Comparison of ENCODE assay signal across 7 mouse cellular contexts in genomic region chrX:57392367-57393246, GRCm38 (mm10). TPM values are rescaled to one million over a fixed set of nuclear protein-coding genes. Genes with fewer than 3 reads are reported as not detected.
DNase-seq lines count a peak whose midpoint lies in the region; ATAC-seq lines count a peak whose summit lies in the region.

Gene Rbmx, minus strand, starts transcription at chrX:57393036.

- H3K4me1 ChIP-seq in embryonic facial prominence, embryonic 11.5 days (ENCODE audit: control insufficient read depth, insufficient read depth, low read length): no peaks in the 10 kb centered on the region
- H3K4me1 ChIP-seq in limb, embryonic 10.5 days: no peaks in the 10 kb centered on the region
- 0 out of 2 replicates have a peak, but pooled peaks cover 6% of the 10 kb centered on the region for H3K4me1 ChIP-seq in midbrain, embryonic 13.5 days (replicated peaks)

- H3K27me3 ChIP-seq in embryonic facial prominence, embryonic 11.5 days (ENCODE audit: control insufficient read depth, insufficient read depth, low read length): no peaks in the 10 kb centered on the region
- H3K27me3 ChIP-seq in limb, embryonic 10.5 days (ENCODE audit: low read depth, poor library complexity, severe bottlenecking): no peaks in the 10 kb centered on the region; the same call in 1 of the 2 replicates
- H3K27me3 ChIP-seq in midbrain, embryonic 13.5 days: no peaks in the 10 kb centered on the region

- ATAC-seq in embryonic facial prominence, embryonic 11.5 days (replicated peaks; ENCODE audit: insufficient number of reproducible peaks, low FRiP score, low TSS enrichment, low read depth): peak; percentile 91
- peak; percentile 93 for ATAC-seq in granulocyte monocyte progenitor cell, adult 5-6 weeks (replicated peaks; ENCODE audit: poor library complexity, severe bottlenecking)
- ATAC-seq in midbrain, embryonic 13.5 days: peak; percentile 96

- peak within 1 kb of the TSS; percentile 80 for H3K9ac ChIP-seq in embryonic facial prominence, embryonic 11.5 days (replicated peaks; ENCODE audit: low read length)
- H3K9ac ChIP-seq in midbrain, embryonic 13.5 days (replicated peaks): peak within 1 kb of the TSS; percentile 83

- H3K9me3 ChIP-seq in embryonic facial prominence, embryonic 11.5 days (replicated peaks; ENCODE audit: control insufficient read depth, low read length): no peaks in the 10 kb centered on the region
- H3K9me3 ChIP-seq in limb, embryonic 10.5 days (replicated peaks): no peaks in the 10 kb centered on the region
- H3K9me3 ChIP-seq in midbrain, embryonic 13.5 days: no peaks in the 10 kb centered on the region

- H3K36me3 ChIP-seq in embryonic facial prominence, embryonic 11.5 days (replicated peaks; ENCODE audit: control insufficient read depth, insufficient read depth, low read depth, low read length): no peaks in the 10 kb centered on the region
- H3K36me3 ChIP-seq in limb, embryonic 10.5 days: peaks cover 27% of the 10 kb centered on the region
- H3K36me3 ChIP-seq in midbrain, embryonic 13.5 days: peaks cover 19% of the 10 kb centered on the region

- peak; percentile 88 for DNase-seq in adrenal gland, postnatal 14 days
- DNase-seq in embryonic facial prominence, embryonic 11.5 days (ENCODE audit: low spot score): peak; percentile 92
- peak; percentile 89 for DNase-seq in kidney, adult 11 months
- peak; percentile 75 for DNase-seq in limb, embryonic 10.5 days (ENCODE audit: low spot score)
- peak; percentile 62 for DNase-seq in spleen, adult 12 weeks (ENCODE audit: low spot score)

- H3K27ac ChIP-seq in embryonic facial prominence, embryonic 11.5 days (replicated peaks; ENCODE audit: low read depth, low read length): peak within 1 kb of the TSS; percentile 79
- peak within 1 kb of the TSS; percentile 92 for H3K27ac ChIP-seq in limb, embryonic 10.5 days
- H3K27ac ChIP-seq in midbrain, embryonic 13.5 days: peak within 1 kb of the TSS; percentile 93

- H3K4me3 ChIP-seq in embryonic facial prominence, embryonic 11.5 days (ENCODE audit: low read depth, low read length): peak within 1 kb of the TSS; percentile 52
- peak within 1 kb of the TSS; percentile 63 for H3K4me3 ChIP-seq in limb, embryonic 10.5 days
- H3K4me3 ChIP-seq in midbrain, embryonic 13.5 days (replicated peaks): peak within 1 kb of the TSS; percentile 58

- 22% methylated on average over 50 of the region's 50 CpGs for WGBS in embryonic facial prominence, embryonic 11.5 days
- WGBS in limb, embryonic 10.5 days: 11% methylated on average over 50 of the region's 50 CpGs
- 19% methylated on average over 50 of the region's 50 CpGs for WGBS in midbrain, embryonic 13.5 days

- no peak within 1 kb of the TSS; the same call in 1 of the 2 replicates for H3K4me2 ChIP-seq in embryonic facial prominence, embryonic 11.5 days (ENCODE audit: low read depth, low read length)
- peak within 1 kb of the TSS; percentile 55 for H3K4me2 ChIP-seq in midbrain, embryonic 13.5 days (replicated peaks)

RNA-seq across cellular contexts. Expression of gene Rbmx, which starts in this region (rescaled TPM):
- 35.5 and 44.4 TPM in 2 replicates for total RNA-seq in adrenal gland, postnatal 14 days (2021)
- polyA plus RNA-seq in embryonic facial prominence, embryonic 11.5 days (2014; fragmentation: Nextera tagmentation; extraction: Ambion mirVana): 208 and 237 TPM in 2 replicates
- total RNA-seq in granulocyte monocyte progenitor cell, adult 5-6 weeks (2014; fragmentation: Nextera tagmentation): 81.2 and 92.6 TPM in 2 replicates
- total RNA-seq in granulocyte monocyte progenitor cell, adult 5-6 weeks (2017): 74.0 and 74.1 TPM in 2 replicates
- polyA plus RNA-seq in limb, embryonic 10.5 days (2016; fragmentation: Nextera tagmentation; extraction: Ambion mirVana): 142 and 176 TPM in 2 replicates
- polyA plus RNA-seq in midbrain, embryonic 13.5 days (2015; fragmentation: Nextera tagmentation; extraction: Ambion mirVana): 254 and 268 TPM in 2 replicates

Comparison
In these comparisons a context has a peak if more than half of its experiments do, and no peak if none do; other contexts are left out.
1. Peak in every context shown above with its lines: DNase-seq, ATAC-seq, H3K4me3 ChIP-seq and H3K27ac ChIP-seq.